Mouse (Mus musculus) heart, adult 2 months (tissue): Measurements from ENCODE around the gene Lrrc4.

ENCODE experiments used
- CTCF ChIP-seq: fragments of 200-600 bp; IDR thresholded peaks from 2 replicates; pipeline ENCODE4 v1.8.1; 2022; ENCODE audit warnings: antibody characterized with exemption, mild to moderate bottlenecking, moderate library complexity
- POLR2A ChIP-seq: fragments of 200-500 bp; IDR thresholded peaks from 2 replicates; pipeline ENCODE4 v1.6.1; 2011; ENCODE audit warnings: mild to moderate bottlenecking, low read depth, low read length, control low read depth; ENCODE audit not compliant: insufficient read depth

DNA sequence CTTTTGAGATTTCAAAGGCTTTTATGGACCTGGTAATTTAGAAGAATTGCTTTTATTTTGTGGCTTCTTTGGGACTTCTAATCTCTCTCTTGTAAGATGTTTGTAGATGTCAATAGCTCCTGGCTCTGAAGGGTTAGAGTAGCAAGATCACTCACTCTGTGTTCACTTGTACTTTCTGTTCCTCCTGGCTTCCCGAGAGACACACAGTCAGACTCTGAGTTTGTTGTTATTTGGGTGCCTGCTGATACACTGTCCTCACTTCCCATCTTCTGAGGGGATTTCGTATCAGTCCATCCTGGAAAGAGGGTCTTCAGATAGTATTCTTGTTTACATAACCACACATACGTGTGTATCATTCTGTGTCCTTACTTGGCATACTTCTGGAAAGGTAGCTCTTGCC lies 208.6 kb downstream of the Lrrc4 start:
- TF ChIP-seq POLR2A (no peak), CTCF (no peak)
